Mouse (Mus musculus) limb, embryonic 13.5 days (tissue): ENCODE measurements around the gene Acss2. TPM values are rescaled to one million over a fixed set of nuclear protein-coding genes. Genes with fewer than 3 reads are reported as not detected.

ENCODE experiments used
- ATAC-seq: fragments of 200-750 bp; cut with Nextera tagmentation; 2 replicates; pipeline ENCODE4 v1.8.0; 2017; ENCODE audit warnings: low read depth, moderate number of reproducible peaks, moderate TSS enrichment; ENCODE audit not compliant: low FRiP score
- H3K27ac ChIP-seq: fragments of 300-500 bp; sonication (generic); 2 replicates; pipeline ENCODE4 v1.5.1; 2015; ENCODE audit warnings: inconsistent platforms, mild to moderate bottlenecking, moderate library complexity
- H3K27me3 ChIP-seq: fragments of 300-500 bp; sonication (generic); 2 replicates; pipeline ENCODE4 v1.6.1; 2015; ENCODE audit warnings: mild to moderate bottlenecking, inconsistent platforms
- H3K36me3 ChIP-seq: fragments of 300-500 bp; sonication (generic); 2 replicates; pipeline ENCODE4 v1.6.1; 2015; ENCODE audit warnings: inconsistent platforms, mild to moderate bottlenecking, moderate library complexity
- H3K4me1 ChIP-seq: fragments of 300-500 bp; sonication (generic); 2 replicates; pipeline ENCODE4 v1.6.1; 2015; ENCODE audit warnings: inconsistent platforms
- H3K4me2 ChIP-seq: fragments of 300-500 bp; sonication (generic); replicated peaks from 2 replicates; pipeline ENCODE4 v1.6.1; 2015; ENCODE audit warnings: inconsistent platforms, mild to moderate bottlenecking, moderate library complexity
- H3K4me3 ChIP-seq: fragments of 300-500 bp; sonication (generic); 2 replicates; pipeline ENCODE4 v1.5.1; 2015; ENCODE audit warnings: moderate library complexity, mild to moderate bottlenecking, inconsistent platforms
- H3K9ac ChIP-seq: fragments of 300-500 bp; sonication (generic); 2 replicates; pipeline ENCODE4 v1.6.1; 2015; ENCODE audit warnings: mild to moderate bottlenecking, inconsistent platforms
- H3K9me3 ChIP-seq: fragments of 300-500 bp; sonication (generic); 2 replicates; pipeline ENCODE4 v1.6.1; 2016; ENCODE audit warnings: inconsistent platforms
- WGBS: fragments of 180-500 bp; shearing (Covaris S2); methylation state at CpG from one replicate; pipeline ENCODE4 v1.1.7; 2015; 5-methylcytosine and 5-hydroxymethylcytosine counted together
- microRNA counts: library from miRNA; unstranded; fragments of <30 nt; microRNA quantifications from one replicate; lab custom pipeline; 2016
- microRNA-seq: library from miRNA; unstranded; fragments of <30 nt; microRNA quantifications from one replicate; pipeline ENCODE4, GENCODE M21; 2016
- polyA plus RNA-seq: library from polyadenylated mRNA; unstranded; fragments of >200 nt; fragmentation: Nextera tagmentation; extraction: Ambion mirVana; gene quantifications from 2 replicates; pipeline ENCODE4 v1.2.1, GENCODE M21; 2015

Gene Acss2
- polyA plus RNA-seq, 1 experiment from 2014 or later: 13.2 TPM

DNA sequence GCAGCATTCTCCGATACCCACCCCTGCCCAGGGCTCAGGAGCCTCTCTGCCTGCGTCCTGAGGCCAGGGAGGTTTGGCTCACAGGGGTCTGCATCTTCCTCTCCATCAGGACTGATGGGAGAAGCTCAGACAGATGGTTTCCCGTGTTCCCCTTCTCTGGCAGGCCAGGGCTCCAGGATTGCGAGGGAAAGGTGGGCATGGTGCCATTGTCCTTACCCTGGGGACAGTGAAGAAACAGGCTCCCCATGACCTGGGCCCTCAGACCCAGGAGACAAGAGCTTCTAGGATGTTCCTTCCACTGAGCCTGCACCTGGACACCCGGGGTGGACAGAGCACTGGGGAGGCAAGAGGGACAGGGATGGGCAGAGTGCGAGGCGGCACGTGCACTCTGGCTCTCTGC lies 116.8 kb downstream of the Acss2 start:
- no peak overlapping the region for H3K4me3 ChIP-seq
- H3K27me3 ChIP-seq: peaks cover 56% of the 10 kb centered on the region
- no peak overlapping the region for H3K27ac ChIP-seq
- no peak for ATAC-seq
- peaks cover 18% of the 10 kb centered on the region for H3K4me1 ChIP-seq
- 93% methylated on average over 8 of the region's 8 CpGs for WGBS
- H3K36me3 ChIP-seq: peaks cover 85% of the 10 kb centered on the region
- no peaks in the 10 kb centered on the region for H3K9me3 ChIP-seq
- H3K4me2 ChIP-seq: no peak overlapping the region
- H3K9ac ChIP-seq: no peak overlapping the region

MicroRNA genes within 50 kb of the gene (microRNA counts, 519-probe panel; counts per million panel counts)
- microRNA mmu-miR-499 (lab: Ali Mortazavi, UCI): 2,593 counts per million, percentile 39 among the panel's probes with 10 or more counts

Small RNA genes within 50 kb of the gene (microRNA-seq; reads per million reads assigned to microRNA genes)
- 92.6 reads per million, percentile 52 among the genes with 10 or more reads in this experiment for gene Mir499

Other genes with a start within 250 kb of the Acss2 start
- 213 and 216 TPM in 2 replicates for gene Map1lc3a, start 241.7 kb upstream of the Acss2 start, polyA plus RNA-seq
- gene Pigu, start 160.5 kb upstream of the Acss2 start, polyA plus RNA-seq: 45.6 and 46.2 TPM in 2 replicates
- 17.7 and 20.9 TPM in 2 replicates for gene Trp53inp2, start 136.9 kb upstream of the Acss2 start, polyA plus RNA-seq
- 23.7 and 24.7 TPM in 2 replicates for gene Ncoa6, start 44.1 kb upstream of the Acss2 start, polyA plus RNA-seq
- gene Ggt7, start 289 bp downstream of the Acss2 start, polyA plus RNA-seq: 7.5 and 9.2 TPM in 2 replicates
- gene Gss, start 74.9 kb downstream of the Acss2 start, polyA plus RNA-seq: 27.5 and 27.9 TPM in 2 replicates
- gene Myh7b, start 93.3 kb downstream of the Acss2 start, polyA plus RNA-seq: 2.7 and 3.7 TPM in 2 replicates
- 150 and 160 TPM in 2 replicates for gene Trpc4ap, start 174.4 kb downstream of the Acss2 start, polyA plus RNA-seq
- 27.3 and 28.2 TPM in 2 replicates for gene Edem2, start 211.5 kb downstream of the Acss2 start, polyA plus RNA-seq
- not detected in 2 replicates for gene Gm17581, start 217.9 kb downstream of the Acss2 start, polyA plus RNA-seq
- 5.7 and 5.8 TPM in 2 replicates for gene Procr, start 233.2 kb downstream of the Acss2 start, polyA plus RNA-seq